Mouse (Mus musculus): ENCODE data around the gene Rp9.

DNA sequence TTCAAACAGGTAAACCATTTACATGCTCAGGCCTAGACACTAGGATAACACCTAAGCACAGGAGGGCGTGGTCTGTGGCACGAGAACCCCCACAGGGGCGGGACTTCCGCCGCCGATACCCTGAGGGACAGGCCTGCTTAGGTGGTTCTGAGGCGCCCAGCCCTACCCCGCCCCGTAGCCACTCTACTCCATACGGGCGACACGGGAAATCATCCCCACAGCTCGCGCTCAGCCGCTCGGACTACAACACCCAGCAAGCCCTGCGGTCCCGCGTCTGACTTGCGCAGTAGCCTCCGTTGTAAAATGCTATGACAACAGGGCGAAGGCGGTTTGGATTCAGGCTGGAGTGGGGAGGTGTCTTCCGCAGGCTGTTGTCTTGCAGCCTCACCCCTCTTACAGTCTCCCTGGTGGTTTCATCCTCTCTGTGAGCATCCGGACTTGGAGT, 5.9 kb upstream of the Rp9 start, which contains the start of gene Bbs9:
- TF ChIP-seq USF1 (IDR thresholded peaks at IDR 0.05; ENCODE audit: low read depth) (no peak), POLR2AphosphoS2 (IDR thresholded peaks at IDR 0.05; ENCODE audit: insufficient read length, low read depth) (no peak), POLR2A (IDR thresholded peaks at IDR 0.05; ENCODE audit: insufficient read length, low read depth) (peak; percentile 52), E2F4 (IDR thresholded peaks at IDR 0.05; ENCODE audit: insufficient read depth) (no peak), MYOD1 (IDR thresholded peaks at IDR 0.05; ENCODE audit: control insufficient read depth in 1 of 3, insufficient read length in 2 of 3, low read depth in 2 of 3) (no peak), REST (IDR thresholded peaks at IDR 0.05; ENCODE audit: insufficient read depth, insufficient read length) (no peak), TCF12 (IDR thresholded peaks at IDR 0.05; ENCODE audit: insufficient read depth, poor library complexity, severe bottlenecking) (no peak)
